Mouse (Mus musculus) midbrain, embryonic 11.5 days (tissue): ENCODE results near the gene Eif1. TPM values are rescaled to one million over a fixed set of nuclear protein-coding genes. Genes with fewer than 3 reads are reported as not detected.
"Not testable (repeated sequence)": the region's sequence is repeated elsewhere in the genome, so short reads cannot be mapped to it uniquely, and the experiment has no call there.

Experiments
- ATAC-seq: fragments of 200-750 bp; cut with Nextera tagmentation; 2 replicates; pipeline ENCODE4 v1.8.0; 2017; ENCODE audit warnings: moderate TSS enrichment, moderate library complexity; ENCODE audit not compliant: low FRiP score
- DNase-seq: peaks from one replicate; pipeline ENCODE4 v3.0.0; 2015; ENCODE audit warnings: low spot score; ENCODE audit errors: missing footprints
- H3K27ac ChIP-seq: fragments of 300-500 bp; sonication (generic); 2 replicates; pipeline ENCODE4 v1.5.1; 2014; ENCODE audit warnings: low read depth, low read length
- H3K27me3 ChIP-seq: fragments of 300-500 bp; sonication (generic); 2 replicates; pipeline ENCODE4 v1.6.1; 2014; ENCODE audit warnings: mild to moderate bottlenecking, low read length, moderate library complexity, mixed read lengths; ENCODE audit not compliant: control insufficient read depth, insufficient read depth
- H3K36me3 ChIP-seq: fragments of 300-500 bp; sonication (generic); 2 replicates; pipeline ENCODE4 v1.6.1; 2014; ENCODE audit warnings: mild to moderate bottlenecking, low read length, moderate library complexity, mixed read lengths; ENCODE audit not compliant: control insufficient read depth, insufficient read depth
- H3K4me1 ChIP-seq: fragments of 300-500 bp; sonication (generic); 2 replicates; pipeline ENCODE4 v1.6.1; 2014; ENCODE audit warnings: low read length; ENCODE audit not compliant: control insufficient read depth, insufficient read depth
- H3K4me2 ChIP-seq: fragments of 300-500 bp; sonication (generic); 2 replicates; pipeline ENCODE4 v1.6.1; 2014; ENCODE audit warnings: mild to moderate bottlenecking, moderate library complexity
- H3K4me3 ChIP-seq: fragments of 300-500 bp; sonication (generic); 2 replicates; pipeline ENCODE4 v1.5.1; 2014; ENCODE audit warnings: low read depth, low read length
- H3K9ac ChIP-seq: fragments of 300-500 bp; sonication (generic); 2 replicates; pipeline ENCODE4 v1.6.1; 2014; ENCODE audit warnings: low read length
- H3K9me3 ChIP-seq: fragments of 300-500 bp; sonication (generic); 2 replicates; pipeline ENCODE4 v1.6.1; 2016; ENCODE audit warnings: low read length; ENCODE audit not compliant: control insufficient read depth
- WGBS: fragments of 180-500 bp; shearing (Covaris S2); extraction: QIAGEN DNeasy Blood & Tissue Kit; methylation state at CpG from one replicate; pipeline ENCODE4 v1.1.7; 2014; 5-methylcytosine and 5-hydroxymethylcytosine counted together
- polyA plus RNA-seq: library from polyadenylated mRNA; unstranded; fragments of >200 nt; fragmentation: Nextera tagmentation; extraction: Ambion mirVana; gene quantifications from 2 replicates; pipeline ENCODE4 v1.2.1, GENCODE M21; 2014

The Eif1 gene
- polyA plus RNA-seq, 1 experiment from 2014 or later = 1,853 TPM

DNA sequence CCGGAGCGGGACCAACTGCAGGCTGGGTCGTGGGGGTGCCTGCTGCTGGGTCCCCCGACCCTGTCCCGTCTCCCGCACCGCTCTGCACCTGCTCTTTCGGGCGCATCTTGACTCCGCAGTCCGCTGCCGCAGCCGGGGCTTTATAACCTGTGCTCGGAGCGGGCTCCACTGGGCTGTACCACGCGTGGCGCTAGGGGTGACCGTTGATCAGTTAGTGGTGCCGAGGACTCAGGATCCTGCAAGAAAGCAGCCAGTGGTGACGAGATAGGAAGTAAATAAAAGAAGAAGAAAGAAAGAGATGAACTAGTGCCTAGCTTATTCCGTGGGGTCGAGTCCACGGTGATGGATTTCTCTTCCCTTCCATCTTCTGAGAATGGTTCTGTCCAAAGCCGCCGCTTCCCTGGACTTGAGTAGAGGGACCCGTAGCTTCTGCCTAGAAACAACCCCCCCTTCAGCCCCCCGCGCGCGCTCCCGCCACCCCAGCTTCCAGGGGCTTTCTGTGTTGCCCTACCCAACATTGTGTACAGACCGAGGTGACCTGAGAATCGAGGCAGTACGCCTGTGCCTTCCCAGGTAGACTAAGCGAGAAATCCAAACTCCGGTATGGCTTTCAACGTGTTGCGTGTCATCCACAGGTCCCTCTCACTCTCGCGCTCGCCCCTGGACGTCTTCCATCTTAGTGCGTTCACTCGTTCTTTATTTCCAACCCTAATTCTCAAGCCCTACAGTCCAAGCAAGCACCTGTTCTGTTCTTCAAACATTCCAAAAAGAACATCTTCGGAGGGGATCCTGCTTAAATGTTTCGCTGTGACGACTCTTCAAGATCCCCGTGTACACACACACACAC lies 36.5 kb downstream of the Eif1 start, which contains the start of gene Hap1:
Gene Hap1 (minus strand): TSS at position 157 of the 847 bp plus-strand sequence.
- ATAC-seq (peak; percentile 78), DNase-seq (peak; percentile 98)
- H3K27me3 ChIP-seq = peaks cover 3% of the 10 kb centered on the region; the same call in 1 of the 2 replicates
- peak within 1 kb of the TSS; percentile 76 for H3K4me3 ChIP-seq
- H3K9ac ChIP-seq = peak within 1 kb of the TSS; percentile 73
- peaks cover 7% of the 10 kb centered on the region for H3K4me1 ChIP-seq
- H3K27ac ChIP-seq = no peak within 1 kb of the TSS
- peak within 1 kb of the TSS; percentile 99 for H3K4me2 ChIP-seq
- 1% methylated on average over 49 of the region's 49 CpGs for WGBS
- H3K36me3 ChIP-seq = no peaks in the 10 kb centered on the region
- no peaks in the 10 kb centered on the region for H3K9me3 ChIP-seq

DNA sequence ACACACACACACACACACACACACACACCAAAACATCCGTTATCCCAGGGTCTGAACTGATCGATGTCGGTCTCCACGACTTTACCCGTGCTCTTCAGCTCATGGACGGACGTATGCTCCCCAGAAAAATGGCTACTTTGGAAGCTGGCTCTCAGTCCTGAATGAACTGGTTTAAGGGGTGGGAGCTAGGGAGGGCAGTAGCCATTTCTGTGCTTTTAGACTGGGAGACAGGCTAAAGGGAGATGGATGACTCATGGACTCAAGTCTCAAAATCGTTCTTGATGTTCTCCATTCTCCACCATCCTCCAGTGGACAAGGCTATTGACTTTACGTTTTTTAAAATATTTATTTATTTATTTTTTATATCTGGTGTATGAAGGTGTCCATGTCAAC lies 37.1 kb downstream of the Eif1 start:
- no peak for ATAC-seq
- peak overlapping the region; percentile 76 for H3K4me3 ChIP-seq
- DNase-seq = no peak
- H3K4me2 ChIP-seq = peak overlapping the region; percentile 99
- whole genome bisulfite sequencing = 18% methylated on average over 9 of the region's 9 CpGs
- no peaks in the 10 kb centered on the region for H3K36me3 ChIP-seq
- H3K9me3 ChIP-seq = no peaks in the 10 kb centered on the region
- H3K27me3 ChIP-seq = peaks cover 3% of the 10 kb centered on the region; the same call in 1 of the 2 replicates
- H3K9ac ChIP-seq = peak overlapping the region; percentile 73
- H3K27ac ChIP-seq = no peak overlapping the region
- H3K4me1 ChIP-seq = peaks cover 7% of the 10 kb centered on the region

DNA sequence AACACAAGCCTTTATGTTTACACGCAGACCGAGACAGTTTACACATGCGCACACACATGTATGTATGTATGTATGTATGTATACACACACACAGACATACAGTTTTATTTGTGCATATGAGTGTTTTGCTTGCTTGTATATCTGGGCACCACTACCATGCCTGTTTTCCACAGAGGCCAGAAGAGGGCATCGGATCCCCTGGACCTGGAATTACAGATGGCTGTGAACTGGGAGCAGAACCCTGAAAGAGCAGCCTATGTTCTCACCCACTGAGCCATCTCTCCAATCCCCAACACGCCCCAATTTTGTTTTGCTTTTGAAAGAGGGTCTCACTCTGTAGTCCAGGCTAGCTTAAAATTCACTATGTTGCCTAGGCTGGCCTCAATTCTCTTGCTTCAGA lies 37.7 kb downstream of the Eif1 start:
- Histone ChIP-seq H3K36me3 (no peaks in the 10 kb centered on the region), H3K9ac (no peak overlapping the region), H3K4me3 (no peak overlapping the region), H3K27ac (no peak overlapping the region), H3K9me3 (no peaks in the 10 kb centered on the region), H3K27me3 (peaks cover 3% of the 10 kb centered on the region; the same call in 1 of the 2 replicates), H3K4me2 (no peak overlapping the region), H3K4me1 (peaks cover 7% of the 10 kb centered on the region)
- DNase-seq (no peak), ATAC-seq (no peak)
- WGBS = 50% methylated on average over 5 of the region's 5 CpGs

DNA sequence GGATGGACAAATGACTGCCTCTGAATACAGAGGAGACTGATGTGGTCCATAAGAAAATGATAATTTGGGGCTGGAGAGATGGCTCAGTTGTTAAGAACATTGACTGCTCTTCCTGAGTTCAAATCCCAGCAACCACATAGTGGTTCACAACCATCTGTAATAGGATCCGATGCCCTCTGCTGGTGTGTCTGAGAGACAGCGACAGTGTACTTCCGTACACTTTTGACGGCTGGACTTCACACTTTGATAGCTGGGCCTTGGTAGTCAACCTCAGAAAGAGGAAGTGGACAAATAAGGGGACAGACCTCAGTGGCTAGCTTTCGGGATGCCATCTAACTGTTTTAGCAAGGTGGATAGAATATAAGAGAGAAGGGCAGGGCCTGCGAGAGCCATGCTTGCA lies 40.5 kb downstream of the Eif1 start:
- H3K4me2 ChIP-seq = no peak overlapping the region
- DNase-seq (no peak), ATAC-seq (no peak)
- H3K36me3 ChIP-seq = no peaks in the 10 kb centered on the region
- H3K4me1 ChIP-seq = peaks cover under 1% of the 10 kb centered on the region
- 82% methylated on average over 6 of the region's 6 CpGs for WGBS
- no peak overlapping the region for H3K9ac ChIP-seq
- H3K9me3 ChIP-seq = no peaks in the 10 kb centered on the region
- no peak overlapping the region for H3K4me3 ChIP-seq
- no peak overlapping the region for H3K27ac ChIP-seq
- H3K27me3 ChIP-seq = peaks cover 3% of the 10 kb centered on the region; the same call in 1 of the 2 replicates

GRCm38 (mm10) chr11:100361059-100361458 lies 41.4 kb downstream of the Eif1 start:
- ATAC-seq, H3K4me1 ChIP-seq, H3K9ac ChIP-seq, H3K27ac ChIP-seq, H3K9me3 ChIP-seq, H3K27me3 ChIP-seq, H3K4me3 ChIP-seq, H3K36me3 ChIP-seq, DNase-seq, H3K4me2 ChIP-seq: not testable (repeated sequence)
- no CpG with 5 or more reads among the region's 13 CpGs for WGBS

DNA sequence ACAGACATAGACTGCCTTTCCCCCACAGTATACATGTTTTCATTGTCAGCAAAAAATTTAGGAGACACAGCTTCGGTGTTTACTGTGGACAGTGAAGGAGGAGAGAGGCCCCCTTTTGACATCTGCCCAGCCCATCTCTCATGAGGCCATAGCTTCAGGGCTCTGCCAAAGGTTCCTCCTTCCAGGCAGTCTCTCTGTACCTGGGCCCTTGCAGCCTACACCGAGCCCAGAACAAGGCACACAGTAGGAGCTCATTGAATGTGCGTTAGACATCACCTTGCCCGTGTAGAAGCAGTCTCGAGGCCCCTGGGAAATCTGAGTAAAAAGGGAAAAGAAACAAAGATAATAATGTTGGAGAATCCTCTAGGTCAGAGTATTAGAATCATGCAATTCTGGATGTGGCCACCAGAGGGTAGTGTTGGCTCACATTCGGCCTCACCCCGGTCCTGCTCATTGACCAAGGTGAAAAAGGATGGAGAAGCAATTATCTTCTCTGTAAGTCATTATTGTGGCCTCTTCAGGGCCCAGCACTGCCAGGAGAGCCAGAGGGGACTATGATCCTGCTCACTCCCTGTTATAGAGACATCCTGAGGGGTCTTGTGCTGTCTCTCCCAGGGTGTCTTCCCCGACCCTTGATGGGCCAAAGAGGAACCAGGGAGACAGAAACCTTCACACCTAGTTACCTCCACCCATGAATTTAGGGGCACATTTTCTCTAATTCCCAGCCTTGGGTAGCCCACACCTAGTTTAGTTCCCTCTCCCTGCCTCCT lies 42.7 kb downstream of the Eif1 start:
- no peak overlapping the region for H3K4me3 ChIP-seq
- 20% methylated on average over 8 of the region's 8 CpGs for WGBS
- H3K27me3 ChIP-seq = peaks cover 3% of the 10 kb centered on the region; the same call in 1 of the 2 replicates
- no peak overlapping the region for H3K27ac ChIP-seq
- H3K4me1 ChIP-seq = no peaks in the 10 kb centered on the region
- no peaks in the 10 kb centered on the region for H3K9me3 ChIP-seq
- H3K9ac ChIP-seq = no peak overlapping the region
- peak; percentile 75 for ATAC-seq
- DNase-seq = peak; percentile 99
- no peaks in the 10 kb centered on the region for H3K36me3 ChIP-seq
- no peak overlapping the region for H3K4me2 ChIP-seq

DNA sequence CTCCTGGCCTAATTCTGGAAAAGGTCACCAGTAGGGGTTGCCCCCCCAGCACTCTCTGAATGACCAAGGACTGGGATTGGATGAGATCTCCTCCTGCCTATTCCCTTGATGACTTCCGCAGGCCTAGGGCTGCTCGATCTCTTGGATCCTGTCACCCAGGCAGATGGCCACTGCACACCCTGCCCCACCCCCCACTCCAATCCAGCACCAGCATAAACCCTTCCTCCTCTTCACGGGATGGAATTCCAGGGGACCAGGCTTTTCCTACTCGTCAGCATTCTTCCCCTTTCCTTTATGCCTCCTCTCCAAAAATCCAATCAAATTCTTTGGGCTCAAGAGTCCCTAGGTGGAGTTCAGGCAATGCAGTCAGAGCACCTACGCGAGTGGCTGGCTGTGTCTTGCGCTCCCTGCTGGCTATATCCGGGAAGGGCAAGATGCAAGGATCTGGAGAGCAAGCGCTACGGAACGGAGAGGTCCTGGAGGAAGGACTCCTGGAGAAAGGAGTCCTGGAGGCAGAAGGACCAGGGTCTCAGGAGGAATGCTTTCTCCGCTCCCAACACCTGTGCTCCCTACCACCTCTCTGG lies 43.4 kb downstream of the Eif1 start:
- Histone ChIP-seq H3K4me3 (no peak overlapping the region), H3K36me3 (no peaks in the 10 kb centered on the region), H3K27me3 (peaks cover 3% of the 10 kb centered on the region; the same call in 1 of the 2 replicates), H3K9ac (no peak overlapping the region), H3K27ac (no peak overlapping the region), H3K4me1 (no peaks in the 10 kb centered on the region), H3K4me2 (no peak overlapping the region), H3K9me3 (no peaks in the 10 kb centered on the region)
- ATAC-seq (peak; percentile 39), DNase-seq (peak; percentile 97)
- WGBS = 23% methylated on average over 12 of the region's 12 CpGs

DNA sequence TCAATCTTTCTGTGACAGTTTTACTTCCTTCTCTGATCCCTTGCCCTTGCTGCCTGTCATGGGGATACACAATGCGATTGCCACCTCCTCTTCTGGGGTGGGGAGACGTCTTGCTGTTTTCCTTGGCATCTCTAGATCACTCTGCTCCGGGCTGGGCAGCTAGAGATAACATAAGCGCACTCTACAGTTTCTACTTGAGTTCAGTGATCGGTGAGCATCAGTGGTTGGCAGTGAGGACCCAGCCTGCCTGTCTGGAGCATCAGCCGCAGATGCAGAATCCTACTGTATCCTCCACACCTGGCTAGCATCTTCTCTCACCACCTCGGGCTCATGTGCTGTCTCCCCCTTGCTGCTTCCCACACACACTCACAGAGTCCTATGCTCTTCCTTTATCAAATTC lies 49.5 kb downstream of the Eif1 start:
- DNase-seq (no peak), ATAC-seq (no peak)
- Histone ChIP-seq H3K4me2 (no peak overlapping the region), H3K36me3 (no peaks in the 10 kb centered on the region), H3K9ac (no peak overlapping the region), H3K27ac (no peak overlapping the region), H3K4me3 (no peak overlapping the region), H3K27me3 (no peaks in the 10 kb centered on the region), H3K9me3 (no peaks in the 10 kb centered on the region), H3K4me1 (no peaks in the 10 kb centered on the region)
- 86% methylated on average over 7 of the region's 7 CpGs for WGBS
